Mouse (Mus musculus): ENCODE measurements around the gene Olfr285. TPM values are rescaled to one million over a fixed set of nuclear protein-coding genes. Genes with fewer than 3 reads are reported as not detected.

Olfr285 gene
- total RNA-seq (2014; rRNA removed) (not detected in 2 replicates), polyA plus RNA-seq (2015; fragmentation: Nextera tagmentation; extraction: Ambion mirVana) (not detected in 2 replicates)

DNA sequence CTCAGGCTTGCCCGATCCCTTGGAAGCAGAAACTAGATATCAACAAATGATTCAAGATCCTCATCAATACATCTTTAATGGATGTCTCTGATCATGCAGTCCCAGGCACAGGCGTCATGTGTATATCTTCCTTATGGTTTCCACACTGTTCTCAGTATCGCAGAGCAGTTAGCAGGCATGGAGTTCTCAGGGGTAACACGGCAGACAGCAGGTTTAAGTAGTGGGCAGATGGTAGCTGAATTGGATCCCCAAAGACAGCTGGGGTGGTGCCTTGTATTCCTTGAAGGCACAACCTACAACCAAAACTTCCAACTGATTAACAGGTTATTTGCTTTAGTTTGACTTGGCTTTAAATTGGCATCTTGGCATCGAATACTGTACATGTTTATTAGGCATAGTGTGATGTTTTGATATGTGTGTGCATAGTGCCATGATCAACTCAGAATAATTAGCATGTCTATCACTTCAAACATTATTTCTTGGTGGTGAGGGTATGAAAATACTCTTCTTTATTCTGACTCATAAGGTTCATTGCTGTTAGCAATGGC, at the start of gene Olfr285:
TSS of gene Olfr285 (minus strand) at position 177 of the 548 bp plus-strand sequence.
- no peak for TF ChIP-seq CTCF (IDR thresholded peaks at IDR 0.05; ENCODE audit: low read depth)
- Histone ChIP-seq H3K9ac (no peak within 1 kb of the TSS), H3K4me2 (ENCODE audit: low read depth) (no peak within 1 kb of the TSS), H3K27ac (ENCODE audit: low read depth, low read length) (no peak within 1 kb of the TSS), H3K9me3 (ENCODE audit: low read length) (no peaks in the 10 kb centered on the region), H3K4me3 (ENCODE audit: low read depth, low read length) (no peak within 1 kb of the TSS), H3K36me3 (ENCODE audit: insufficient read depth) (no peaks in the 10 kb centered on the region), H3K4me1 (ENCODE audit: insufficient read depth) (no peaks in the 10 kb centered on the region), H3K27me3 (ENCODE audit: insufficient read depth, low read length) (no peaks in the 10 kb centered on the region)
- DNase-seq, result peak; percentile 17
- no peak for ATAC-seq
- 74% methylated on average over 5 of the region's 5 CpGs for WGBS

- Histone ChIP-seq H3K36me3 (ENCODE audit: insufficient read depth) (no peaks in the 10 kb centered on the region), H3K4me3 (ENCODE audit: low read depth, low read length) (no peak within 1 kb of the TSS), H3K4me1 (ENCODE audit: insufficient read depth) (no peaks in the 10 kb centered on the region), H3K9me3 (ENCODE audit: low read length) (no peaks in the 10 kb centered on the region), H3K9ac (no peak within 1 kb of the TSS), H3K27me3 (ENCODE audit: insufficient read depth, low read length) (no peaks in the 10 kb centered on the region), H3K27ac (ENCODE audit: low read depth, low read length) (no peak within 1 kb of the TSS), H3K4me2 (ENCODE audit: low read depth) (no peak within 1 kb of the TSS)
- WGBS, result 86% methylated on average over 8 of the region's 8 CpGs
- DNase-seq, result no peak
- ATAC-seq, result no peak
- no peak for TF ChIP-seq CTCF (IDR thresholded peaks at IDR 0.05; ENCODE audit: low read depth)
Observed at GRCm38 (mm10) chr15:98340887-98341286, 23.7 kb upstream of the Olfr285 start, which contains the start of gene Olfr284. Olfr284 (minus strand) TSS chr15:98340987.

DNA sequence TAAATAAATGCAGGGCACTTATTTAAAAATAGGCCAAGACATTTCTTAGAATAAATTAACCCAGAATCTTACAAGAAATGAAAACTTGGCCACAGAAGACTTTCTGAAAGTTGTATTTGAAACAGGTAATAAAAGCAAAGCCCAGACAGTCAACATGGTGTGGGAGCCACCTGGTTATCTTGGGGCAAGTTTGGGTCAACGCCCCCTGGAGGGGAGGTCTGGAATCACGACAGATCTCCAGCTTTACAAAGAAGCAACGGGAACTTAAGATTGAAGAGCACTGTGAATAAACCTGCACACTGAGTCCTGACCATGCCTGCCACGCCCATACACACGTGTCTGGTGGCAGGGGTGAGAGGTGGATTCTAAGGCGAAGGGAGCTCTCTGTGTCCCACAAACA, 1.4 kb downstream of the Olfr285 start:
- no peak overlapping the region for H3K27ac ChIP-seq (ENCODE audit: low read depth, low read length)
- WGBS, result 48% methylated on average over 6 of the region's 6 CpGs
- H3K27me3 ChIP-seq (ENCODE audit: insufficient read depth, low read length), result no peaks in the 10 kb centered on the region
- no peaks in the 10 kb centered on the region for H3K4me1 ChIP-seq (ENCODE audit: insufficient read depth)
- no peak for ATAC-seq
- H3K9ac ChIP-seq, result no peak overlapping the region
- no peak overlapping the region for H3K4me3 ChIP-seq (ENCODE audit: low read depth, low read length)
- H3K36me3 ChIP-seq (ENCODE audit: insufficient read depth), result no peaks in the 10 kb centered on the region
- no peaks in the 10 kb centered on the region for H3K9me3 ChIP-seq (ENCODE audit: low read length)
- no peak for DNase-seq
- 0 out of 2 replicates have a peak, but pooled peaks have one; percentile 2 for TF ChIP-seq CTCF (IDR thresholded peaks at IDR 0.05; ENCODE audit: low read depth)
- no peak overlapping the region for H3K4me2 ChIP-seq (ENCODE audit: low read depth)

GRCm38 (mm10) chr15:98295628-98296551, 21.3 kb downstream of the Olfr285 start, which contains the start of gene Zfp641:
Zfp641 (minus strand) TSS chr15:98296161.
- TF ChIP-seq CTCF (IDR thresholded peaks at IDR 0.05; ENCODE audit: low read depth), result no peak
- H3K27ac ChIP-seq (ENCODE audit: low read depth, low read length), result peak within 1 kb of the TSS; percentile 35; the same call in 1 of the 2 replicates
- 1% methylated on average over 60 of the region's 60 CpGs for WGBS
- H3K4me1 ChIP-seq (ENCODE audit: insufficient read depth), result no peaks in the 10 kb centered on the region
- H3K9ac ChIP-seq, result peak within 1 kb of the TSS; percentile 82
- ATAC-seq (peak; percentile 77), DNase-seq (peak; percentile 54)
- H3K4me3 ChIP-seq (ENCODE audit: low read depth, low read length), result peak within 1 kb of the TSS; percentile 65
- H3K36me3 ChIP-seq (ENCODE audit: insufficient read depth), result no peaks in the 10 kb centered on the region
- H3K27me3 ChIP-seq (ENCODE audit: insufficient read depth, low read length), result no peaks in the 10 kb centered on the region
- peak within 1 kb of the TSS; percentile 81 for H3K4me2 ChIP-seq (ENCODE audit: low read depth)
- 0 out of 2 replicates have a peak, but pooled peaks cover 3% of the 10 kb centered on the region for H3K9me3 ChIP-seq (ENCODE audit: low read length)

DNA sequence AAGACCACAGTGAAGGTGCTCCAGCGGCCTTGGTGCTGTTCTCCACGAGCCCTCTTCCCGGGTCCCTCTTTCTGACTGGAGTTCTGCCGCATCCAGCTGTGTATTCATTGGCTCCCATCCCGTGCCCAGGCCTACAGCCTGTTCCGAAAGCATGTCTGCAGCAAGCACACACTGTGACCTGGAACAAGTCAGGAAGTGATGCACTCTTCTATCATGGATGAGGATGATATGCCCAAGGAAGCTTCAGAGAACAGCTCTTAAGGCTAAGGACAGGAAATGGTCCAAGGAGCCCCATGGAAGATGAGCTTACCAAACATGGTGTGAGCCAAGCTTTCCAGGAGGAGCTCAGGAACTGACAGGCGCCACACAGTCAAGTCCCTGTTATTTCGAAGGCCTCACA, 23.5 kb downstream of the Olfr285 start:
- H3K4me2 ChIP-seq (ENCODE audit: low read depth), result no peak overlapping the region
- ATAC-seq (no peak), DNase-seq (no peak)
- H3K4me3 ChIP-seq (ENCODE audit: low read depth, low read length), result no peak overlapping the region
- H3K27ac ChIP-seq (ENCODE audit: low read depth, low read length), result no peak overlapping the region
- no peaks in the 10 kb centered on the region for H3K27me3 ChIP-seq (ENCODE audit: insufficient read depth, low read length)
- peaks cover 6% of the 10 kb centered on the region; the same call in 1 of the 2 replicates for H3K36me3 ChIP-seq (ENCODE audit: insufficient read depth)
- no peak for TF ChIP-seq CTCF (IDR thresholded peaks at IDR 0.05; ENCODE audit: low read depth)
- H3K4me1 ChIP-seq (ENCODE audit: insufficient read depth), result no peaks in the 10 kb centered on the region
- H3K9ac ChIP-seq, result no peak overlapping the region
- no peaks in the 10 kb centered on the region for H3K9me3 ChIP-seq (ENCODE audit: low read length)
- 92% methylated on average over 8 of the region's 8 CpGs for WGBS

GRCm38 (mm10) chr15:98288566-98288965, 28.6 kb downstream of the Olfr285 start:
- H3K9me3 ChIP-seq (ENCODE audit: low read length), result no peaks in the 10 kb centered on the region

More at GRCm38 (mm10) chr15:98288566-98288965, 28.6 kb downstream of the Olfr285 start:
- H3K9ac ChIP-seq, result no peak overlapping the region
- no peak overlapping the region for H3K4me3 ChIP-seq (ENCODE audit: low read depth, low read length)
- no peak overlapping the region for H3K4me2 ChIP-seq (ENCODE audit: low read depth)
- DNase-seq (no peak), ATAC-seq (no peak)
- no peaks in the 10 kb centered on the region for H3K27me3 ChIP-seq (ENCODE audit: insufficient read depth, low read length)
- no peak for TF ChIP-seq CTCF (IDR thresholded peaks at IDR 0.05; ENCODE audit: low read depth)
- 71% methylated on average over 12 of the region's 12 CpGs for WGBS
- H3K4me1 ChIP-seq (ENCODE audit: insufficient read depth), result no peaks in the 10 kb centered on the region
- H3K27ac ChIP-seq (ENCODE audit: low read depth, low read length), result no peak overlapping the region
- peaks cover 11% of the 10 kb centered on the region; the same call in 1 of the 2 replicates for H3K36me3 ChIP-seq (ENCODE audit: insufficient read depth)

Measured in forebrain, postnatal 0 days (tissue).